Mouse (Mus musculus) E14TG2a.4 (cell line): ENCODE data around the gene Nudt8.

Experiments used
- CTCF ChIP-seq: conservative IDR thresholded peaks from 2 replicates; pipeline ENCODE4 v1.5.1; 2014; ENCODE audit warnings: low read length
- NANOG ChIP-seq: IDR thresholded peaks from 2 replicates; pipeline ENCODE4 v1.6.1; 2014; ENCODE audit warnings: borderline replicate concordance, low read length, mixed read lengths

DNA sequence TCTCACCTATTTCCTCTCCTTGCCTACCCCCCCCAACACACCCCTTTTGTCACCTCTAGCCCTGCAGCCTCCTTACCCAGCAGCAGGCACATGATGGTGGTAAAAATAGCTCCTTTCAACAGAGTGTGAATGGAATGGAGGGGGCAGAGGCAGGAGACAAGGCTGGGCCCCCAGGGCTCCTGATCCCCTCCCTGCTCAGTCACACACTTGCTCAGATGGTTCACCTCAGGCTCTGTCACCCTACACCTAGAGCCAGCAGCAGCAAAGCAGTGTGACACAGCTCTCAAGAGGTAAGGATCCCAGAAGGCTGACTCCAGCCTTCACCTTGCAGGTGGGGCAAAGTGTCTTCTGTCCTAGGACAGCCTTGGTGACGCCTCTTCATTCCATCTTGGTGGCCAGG, 2.7 kb downstream of the Nudt8 start, which contains the start of gene Doc2g:
- no peak for TF ChIP-seq CTCF
- no peak for TF ChIP-seq NANOG
